Mouse (Mus musculus): ENCODE measurements around the gene Jdp2.

DNA sequence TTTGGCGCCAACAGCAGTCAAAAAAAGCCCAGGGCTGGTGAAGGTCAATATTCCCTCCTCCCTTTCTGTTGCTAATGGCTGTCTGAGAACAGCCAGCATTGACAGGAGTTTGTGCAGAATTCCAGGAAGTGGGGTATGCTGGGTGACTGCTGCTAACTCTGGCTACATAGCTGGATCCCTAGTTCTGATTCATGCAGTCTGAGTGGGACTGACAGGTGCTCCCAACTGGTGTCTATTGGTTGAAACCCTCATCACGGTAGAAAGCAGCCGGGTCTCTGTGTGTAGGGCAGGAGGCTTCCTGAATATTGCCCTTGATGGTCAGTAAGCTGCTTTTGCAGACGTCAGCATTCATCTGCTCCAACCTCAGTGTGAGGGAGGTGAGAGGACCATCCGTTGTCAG is 19.6 kb downstream of the Jdp2 start:
- no peak for TF ChIP-seq CTCF (IDR thresholded peaks at IDR 0.05; ENCODE audit: control insufficient read depth, insufficient read depth, low read length)
- TF ChIP-seq POLR2A (IDR thresholded peaks at IDR 0.05; ENCODE audit: borderline replicate concordance, control insufficient read depth, low read depth, low read length), result no peak

All from bone marrow, adult 2 months (tissue).